Mouse (Mus musculus) heart, adult 8-10 months (tissue): Measurements from ENCODE around the gene Vapa. TPM values are rescaled to one million over a fixed set of nuclear protein-coding genes. Genes with fewer than 3 reads are reported as not detected.
"Not testable (repeated sequence)": the region's sequence is repeated elsewhere in the genome, so short reads cannot be mapped to it uniquely, and the experiment has no call there.

Experiments
- DNase-seq: peaks from one replicate; pipeline ENCODE4 v3.0.0; 2022; ENCODE audit warnings: low spot score
- total RNA-seq, 4 experiments: library from RNA; stranded (reverse); gene quantifications; 2 replicates each; pipeline ENCODE4 v1.2.4; 2022

Gene Vapa
- total RNA-seq = 10 to 100 TPM; 67.8 to 79.9 (median 75.9) TPM

DNA sequence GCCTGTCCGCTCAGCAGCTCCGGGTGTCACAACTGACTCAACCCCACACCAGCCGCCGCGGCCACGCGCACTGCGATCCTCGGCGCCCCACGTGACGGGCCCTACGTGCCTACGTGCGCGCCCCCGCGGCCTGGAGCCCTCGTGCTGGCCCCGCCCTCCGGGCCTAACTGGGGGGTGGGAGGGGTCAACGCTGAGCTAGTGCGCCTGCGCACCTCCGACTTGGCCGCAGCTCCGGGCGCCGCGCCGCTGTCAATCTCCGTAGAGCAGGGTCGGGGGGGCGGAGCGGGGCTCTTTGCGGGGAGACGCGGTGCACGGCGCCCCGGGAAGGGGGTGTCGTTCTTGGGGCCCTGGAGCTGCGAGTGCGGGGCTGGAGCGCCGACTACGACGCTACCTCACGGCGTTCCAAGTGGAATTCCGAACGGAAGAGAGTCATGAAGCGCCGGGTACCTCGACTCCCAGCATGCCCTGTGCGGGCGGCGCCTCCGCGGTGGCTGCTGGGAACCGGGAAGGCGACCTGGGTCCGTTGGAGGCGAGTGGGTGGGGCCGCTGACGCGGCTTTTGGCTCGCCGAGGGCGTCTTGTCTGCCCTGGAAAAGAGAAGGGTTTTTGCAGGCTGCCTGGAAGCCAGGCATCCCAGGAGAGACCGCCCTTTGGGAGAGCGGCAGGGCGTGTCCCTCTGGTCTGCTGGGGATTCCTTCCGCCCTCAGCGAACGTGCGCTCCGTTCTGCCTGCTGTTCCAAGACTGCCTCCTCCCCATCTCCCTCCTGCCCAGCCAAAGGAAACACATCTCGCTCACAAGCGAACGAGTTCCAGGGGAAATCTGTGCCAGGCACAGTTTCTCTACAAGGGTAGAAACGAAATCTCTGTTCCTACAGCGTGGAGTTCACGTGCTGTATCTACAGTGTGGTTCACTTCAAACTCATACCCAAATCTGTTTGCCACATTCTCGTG lies at the start of gene Vapa:
TSS of gene Vapa (minus strand) at position 93 of the 950 bp plus-strand sequence.
- DNase-seq = peak; percentile 96

DNA sequence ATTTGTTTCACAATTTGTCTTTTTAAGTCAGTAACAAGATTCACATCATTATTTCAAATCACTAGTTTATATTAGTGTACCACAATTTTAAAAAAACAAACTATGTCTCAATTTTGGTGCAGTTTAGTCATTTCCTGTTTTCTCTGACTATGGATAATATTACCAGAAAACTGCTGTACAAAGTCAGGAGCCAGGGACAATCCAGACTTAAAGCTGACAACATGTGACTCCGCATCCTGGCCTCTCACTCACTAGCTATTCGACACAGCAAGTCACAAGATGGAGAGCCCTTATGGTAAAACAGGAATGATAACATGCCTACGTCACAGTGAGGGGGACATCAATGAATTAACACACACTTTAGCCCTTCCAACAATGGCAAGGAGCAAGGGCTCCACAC lies 49.3 kb upstream of the Vapa start:
- DNase-seq = no peak

DNA sequence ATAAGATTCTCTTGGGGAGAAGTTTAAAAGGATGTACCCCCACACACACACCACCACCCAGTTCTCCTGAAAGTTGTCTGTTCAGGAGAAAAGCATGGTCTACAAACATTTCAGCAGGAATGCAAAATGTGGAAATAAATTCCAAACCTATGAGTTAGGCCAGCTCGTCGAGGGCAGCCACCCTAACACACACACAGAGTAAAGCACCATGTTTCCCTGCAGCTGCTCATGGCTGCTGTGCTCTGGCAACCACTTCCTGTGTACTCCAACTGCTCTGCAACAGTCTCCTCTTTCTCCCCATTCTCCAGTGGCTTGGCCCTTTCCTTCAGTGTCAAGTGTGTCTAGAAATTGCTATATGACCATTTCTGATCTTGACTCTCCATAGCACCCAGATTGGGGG lies 45.1 kb upstream of the Vapa start:
- DNase-seq = no peak

DNA sequence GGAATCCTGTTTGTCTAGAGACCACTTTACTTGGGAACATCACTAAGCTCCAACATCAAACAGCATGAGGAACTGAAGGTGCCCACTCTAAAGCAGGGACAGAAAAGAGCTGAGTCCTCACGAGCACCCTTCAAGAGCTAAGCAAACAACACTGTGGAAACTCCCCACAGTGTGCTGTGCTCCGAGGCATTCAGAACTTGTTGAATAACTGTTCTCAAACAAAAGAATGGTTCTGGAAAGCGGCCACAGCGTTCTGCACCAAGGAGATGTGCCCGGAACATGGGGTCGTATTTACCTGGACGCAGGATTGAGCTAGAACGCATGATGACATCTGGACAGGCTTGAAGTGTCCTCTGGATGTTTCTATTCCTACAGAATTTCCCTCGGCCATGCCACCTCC lies 44.6 kb upstream of the Vapa start:
- DNase-seq = no peak

DNA sequence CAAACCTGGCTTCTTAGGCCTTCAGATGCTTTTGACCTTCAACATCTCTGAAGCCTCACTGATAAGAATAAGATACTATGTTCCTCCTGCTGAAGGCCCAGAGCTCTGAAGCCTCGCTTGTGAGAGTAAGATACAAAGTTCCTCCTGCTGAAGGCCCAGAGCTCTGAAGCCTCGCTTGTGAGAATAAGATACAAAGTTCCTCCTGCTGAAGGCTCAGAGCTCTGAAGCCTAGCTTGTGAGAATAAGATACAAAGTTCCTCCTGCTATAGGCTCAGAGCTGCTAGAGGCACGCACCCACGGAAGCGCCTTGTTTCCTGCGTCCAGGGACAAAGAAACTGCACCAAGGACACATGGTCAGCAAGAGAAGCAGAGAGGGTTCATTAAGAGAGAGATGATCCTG lies 43.4 kb upstream of the Vapa start:
- DNase-seq = no peak

DNA sequence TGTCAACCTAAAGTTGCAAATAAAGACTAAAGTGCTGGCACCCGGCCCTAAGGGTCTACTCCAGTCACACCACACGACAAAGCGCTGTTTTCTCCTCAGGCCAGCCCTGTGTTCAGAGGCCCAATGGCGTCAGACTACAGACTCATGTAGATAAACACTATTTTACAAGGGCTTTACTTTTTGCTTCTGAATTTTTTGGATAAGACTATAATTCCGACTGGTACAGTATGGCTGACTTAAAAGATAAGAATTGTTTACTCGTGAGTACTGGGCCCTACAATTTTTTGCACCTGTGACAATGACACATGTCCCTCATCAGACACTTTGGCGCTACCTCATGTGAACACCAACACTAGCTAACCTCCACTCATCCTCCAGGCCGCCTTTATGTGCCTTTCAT lies 42.7 kb upstream of the Vapa start:
- no peak for DNase-seq

DNA sequence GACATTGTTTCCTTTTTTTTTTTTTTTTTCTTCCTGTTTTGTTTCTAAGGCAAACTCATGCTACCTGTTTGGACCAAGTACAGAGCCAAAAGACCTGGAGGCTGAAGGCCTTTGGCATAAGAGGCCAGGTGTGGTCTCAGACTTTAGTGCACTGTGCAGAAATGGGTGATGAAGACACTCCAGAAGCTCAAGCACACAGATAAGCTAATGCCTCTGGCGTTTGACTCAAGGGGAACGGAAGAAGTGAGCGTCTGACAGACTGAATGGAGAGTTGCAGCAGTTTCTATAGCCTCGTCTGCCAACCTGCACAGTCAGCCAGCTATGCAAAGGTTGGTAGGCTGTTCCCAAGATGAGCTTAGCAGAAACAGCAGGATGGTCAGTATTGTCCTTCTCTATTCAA lies 42.3 kb upstream of the Vapa start:
- no peak for DNase-seq

DNA sequence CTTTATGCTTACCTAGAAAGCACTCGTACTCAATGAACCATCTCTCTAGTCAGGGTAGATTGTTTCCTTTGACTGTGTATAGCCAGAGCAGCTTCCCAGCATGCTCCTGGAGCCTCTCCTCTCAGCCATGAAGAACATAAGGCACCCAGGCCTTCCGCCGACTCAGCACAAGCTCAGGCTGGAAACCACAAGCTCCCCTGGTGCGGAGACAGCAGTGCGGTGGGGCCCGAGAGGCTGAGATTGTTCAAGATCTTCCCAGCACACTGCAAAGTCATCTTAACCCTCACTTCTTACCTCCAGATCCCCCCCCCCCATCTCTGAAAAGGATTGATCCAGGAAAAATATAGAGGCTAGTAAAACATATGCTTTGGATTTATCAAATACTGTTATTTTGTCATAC lies 37.2 kb upstream of the Vapa start:
- no peak for DNase-seq

DNA sequence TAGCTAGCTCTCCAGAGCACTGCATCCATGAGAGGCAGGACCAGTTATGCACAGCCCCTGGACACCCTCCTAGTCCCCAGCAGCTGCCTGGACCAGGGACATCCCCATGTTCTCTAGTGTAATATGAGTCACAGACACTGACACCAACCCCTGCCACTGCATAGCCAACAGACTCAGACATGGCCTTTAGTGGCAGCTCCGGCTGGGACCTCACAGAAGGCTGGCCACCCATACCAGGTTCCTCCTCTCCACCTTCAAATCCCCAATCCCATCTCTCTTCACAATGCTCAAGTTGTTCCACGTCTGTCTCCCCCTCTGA lies 35.8 kb upstream of the Vapa start:
- no peak for DNase-seq

DNA sequence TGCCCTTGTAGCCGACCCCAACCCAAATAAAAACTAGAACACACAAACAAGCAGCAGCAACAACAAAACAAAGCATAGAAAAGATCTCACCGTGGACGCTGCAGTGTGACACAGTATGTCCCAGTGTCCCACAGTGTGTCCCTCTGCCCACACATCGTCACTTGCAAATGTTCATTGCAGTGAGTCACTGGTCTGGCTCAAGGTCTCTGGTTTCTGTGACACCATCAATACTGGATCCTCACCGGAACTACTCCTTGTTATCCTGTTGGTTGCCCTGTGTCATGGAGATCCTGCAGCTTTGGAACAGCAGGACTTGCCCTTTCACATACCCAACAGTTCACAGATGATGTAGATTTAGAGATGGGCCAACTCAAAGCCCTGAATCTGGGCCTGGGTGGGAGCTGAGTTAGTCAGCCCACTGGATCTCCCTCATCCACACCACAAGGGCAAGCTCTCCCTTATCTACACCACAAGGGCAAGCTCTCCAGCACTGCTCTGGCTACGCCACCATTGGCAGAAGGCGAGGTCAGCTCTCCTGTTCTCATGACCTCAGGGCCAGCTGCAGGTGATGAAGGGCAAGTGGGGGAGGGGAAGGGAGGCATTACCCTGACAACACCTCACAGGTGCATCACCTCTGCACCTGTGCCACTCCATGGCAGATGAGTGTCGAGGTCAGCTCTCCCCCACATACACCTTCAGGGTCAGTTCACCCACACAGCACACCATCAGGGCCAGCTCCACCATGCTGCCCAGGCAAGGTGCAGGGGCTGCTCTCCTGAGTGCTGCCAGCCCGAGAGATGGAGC lies 35.2 kb upstream of the Vapa start:
- DNase-seq = no peak

DNA sequence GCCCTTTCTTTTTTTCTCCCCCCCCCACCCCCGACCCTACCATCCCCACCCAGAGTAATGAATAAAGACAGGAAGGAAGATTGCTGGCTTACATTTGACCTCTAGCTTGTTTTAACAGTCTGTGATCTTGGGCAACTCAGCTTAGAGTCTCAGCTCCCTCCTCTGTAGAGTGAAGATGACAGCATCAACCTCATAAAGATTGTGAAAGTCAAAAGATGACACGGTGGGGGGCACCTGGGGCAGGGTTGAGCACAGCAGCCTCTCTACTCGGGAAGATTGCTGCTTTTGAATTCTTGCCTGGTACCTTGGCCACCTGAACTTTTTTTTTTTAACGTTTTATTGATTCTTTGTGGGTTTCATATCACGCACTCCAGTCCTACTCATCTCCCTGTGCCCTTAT lies 34.6 kb upstream of the Vapa start:
- DNase-seq = no peak

DNA sequence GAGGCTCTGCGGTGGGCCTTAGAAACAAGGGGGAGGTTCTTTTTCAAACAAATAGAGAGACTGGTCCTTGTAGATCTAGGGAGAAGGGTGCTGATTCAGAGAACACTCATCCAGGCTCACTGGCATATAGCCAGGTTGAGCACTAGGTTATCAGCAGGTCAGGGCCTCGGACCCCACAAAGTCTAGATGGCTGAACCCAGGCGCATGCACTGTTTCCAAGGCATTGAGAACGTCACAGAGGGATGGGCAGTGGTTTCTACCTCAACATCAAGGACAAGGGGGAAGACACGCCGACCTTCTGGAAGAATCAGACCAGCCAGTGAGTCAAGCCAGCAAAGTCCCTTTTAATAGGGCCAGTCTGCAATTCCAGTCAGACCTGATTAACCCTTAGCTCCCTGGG lies 33.9 kb upstream of the Vapa start:
- no peak for DNase-seq

DNA sequence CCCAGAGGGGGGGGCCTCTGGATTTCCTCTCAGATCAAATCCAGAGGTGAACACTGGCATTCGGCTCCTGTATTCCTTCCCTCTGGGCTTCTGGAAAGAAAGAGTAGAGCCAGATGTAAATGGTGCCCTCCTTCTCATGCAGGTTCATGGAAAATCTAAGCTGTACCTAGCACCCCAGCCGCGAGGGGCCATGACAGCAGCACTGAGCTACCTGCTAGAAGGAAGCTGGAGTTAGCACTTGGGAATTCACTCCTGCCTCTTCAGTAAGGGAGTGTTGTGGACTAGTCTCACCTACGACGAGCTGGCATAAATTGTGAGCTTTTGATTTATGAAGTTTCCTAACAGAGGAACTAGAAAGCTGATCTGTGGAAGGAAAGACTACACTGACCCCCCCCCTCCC lies 30.2 kb upstream of the Vapa start:
- DNase-seq = no peak

DNA sequence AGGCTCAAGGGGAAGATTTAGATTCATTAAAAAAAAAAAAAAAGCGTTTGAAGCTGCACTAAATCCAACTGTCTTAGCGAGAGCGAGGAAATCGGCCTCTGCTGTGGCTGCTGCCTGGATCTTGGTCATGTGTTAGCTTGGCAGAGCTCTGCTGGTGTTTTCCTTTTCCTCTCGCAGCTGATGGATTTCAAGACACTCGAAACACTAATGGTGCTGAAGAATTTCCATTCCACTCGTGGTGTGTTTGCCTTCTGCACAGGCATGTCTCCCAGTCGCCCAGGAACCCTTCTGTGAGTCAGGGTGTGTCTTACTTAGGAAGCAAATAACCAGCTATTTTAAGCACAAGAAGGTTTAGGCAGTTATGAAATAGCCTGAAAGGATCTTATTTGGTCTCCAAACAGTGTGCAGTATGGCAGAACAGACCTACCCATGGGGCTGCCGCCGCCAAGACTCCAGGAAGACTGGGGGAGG lies 29.7 kb upstream of the Vapa start:
- peak; percentile 26 for DNase-seq

DNA sequence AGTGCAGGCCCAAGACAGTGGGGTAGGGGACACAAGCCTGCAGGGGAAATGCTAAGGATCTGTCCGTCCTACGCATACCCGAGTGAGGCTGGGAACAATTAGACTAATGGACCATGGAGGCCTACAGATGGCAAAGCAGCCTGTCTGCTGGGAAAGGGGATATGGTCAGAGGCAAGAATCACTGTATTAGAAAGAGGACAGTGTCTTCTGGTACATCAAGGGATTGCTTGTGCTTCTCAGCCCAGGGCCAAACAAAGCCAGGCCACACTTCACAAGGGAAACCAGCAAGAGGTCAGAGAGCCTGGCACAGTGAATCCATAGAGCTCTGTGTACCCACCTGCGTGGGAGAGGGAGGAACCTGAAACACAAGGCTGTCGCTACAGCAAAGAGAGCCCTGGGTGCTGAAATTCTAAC lies 29.2 kb upstream of the Vapa start:
- DNase-seq = no peak

DNA sequence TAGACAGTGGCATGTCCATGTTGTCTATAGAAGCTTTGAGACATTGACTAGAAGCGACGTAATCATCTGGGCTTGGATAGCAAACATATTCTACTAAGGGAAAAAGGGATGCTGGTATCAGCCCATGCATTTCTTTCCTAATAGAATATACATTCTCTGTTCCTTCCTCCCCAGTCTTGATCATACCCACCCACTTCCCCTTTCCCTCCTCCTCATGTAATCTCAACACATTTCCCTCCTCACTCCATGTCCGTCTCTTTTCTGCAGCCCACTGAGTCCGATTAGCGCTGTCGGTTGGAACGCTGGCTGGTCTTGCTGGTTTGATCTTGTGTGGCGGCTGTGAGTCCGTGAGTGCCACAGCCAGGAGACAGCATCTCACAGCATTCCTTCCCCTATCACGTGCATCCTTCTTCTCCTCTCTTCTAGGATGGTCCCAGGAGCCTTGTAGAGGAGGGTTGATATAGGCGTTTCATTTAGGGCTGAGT lies 28.4 kb upstream of the Vapa start, which contains the start of gene Txndc2:
TSS of gene Txndc2 (minus strand) at position 435 of the 485 bp plus-strand sequence.
- no peak for DNase-seq

DNA sequence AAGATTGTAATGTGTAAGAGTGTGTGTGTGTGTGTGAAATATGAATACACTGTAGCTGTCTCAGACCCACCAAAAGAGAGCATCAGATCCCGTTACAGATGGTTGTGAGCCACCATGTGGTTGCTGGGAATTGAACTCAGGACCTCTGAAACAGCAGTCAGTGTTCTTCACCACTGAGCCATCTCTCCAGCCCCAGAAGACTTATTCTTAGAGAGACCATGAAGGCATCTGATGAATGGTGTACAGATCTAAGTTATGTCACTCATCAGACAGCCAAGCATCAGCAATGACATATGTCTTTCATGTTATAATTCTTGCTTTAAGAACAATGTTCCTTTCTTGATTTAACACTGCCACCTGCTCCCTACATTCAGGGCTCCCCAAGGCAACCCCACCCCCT lies 25.8 kb upstream of the Vapa start:
- no peak for DNase-seq

DNA sequence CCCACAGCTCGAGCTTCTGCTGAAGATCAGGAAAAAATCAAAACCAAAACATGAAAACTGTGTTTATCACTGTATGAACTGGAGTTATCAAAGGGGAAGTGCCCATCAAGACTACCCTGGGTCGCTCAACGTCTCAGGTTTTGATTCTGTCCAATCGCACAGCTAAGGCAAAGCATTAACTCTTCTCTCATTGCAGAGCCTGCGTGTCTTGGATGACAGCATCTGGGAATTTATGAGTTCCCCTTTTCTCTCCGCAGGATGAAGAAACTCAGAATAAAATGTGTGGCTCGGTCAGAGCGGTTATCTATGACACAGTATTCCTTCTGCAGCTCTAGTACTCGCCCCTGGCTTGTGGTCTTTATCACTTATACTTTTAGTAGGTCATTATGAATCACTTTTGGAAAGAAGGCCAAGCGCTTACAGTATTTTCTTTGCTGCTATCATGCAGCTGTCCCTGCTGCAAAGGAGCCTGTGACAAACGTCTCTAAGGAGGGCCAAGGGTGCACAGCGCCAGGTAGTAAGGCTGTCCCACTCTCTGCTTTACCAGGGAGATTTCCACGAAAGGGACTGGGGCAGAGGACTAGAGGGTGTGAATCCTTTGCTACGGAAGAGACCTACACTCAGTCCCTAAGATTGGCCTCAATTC lies 22.5 kb upstream of the Vapa start:
- no peak for DNase-seq

DNA sequence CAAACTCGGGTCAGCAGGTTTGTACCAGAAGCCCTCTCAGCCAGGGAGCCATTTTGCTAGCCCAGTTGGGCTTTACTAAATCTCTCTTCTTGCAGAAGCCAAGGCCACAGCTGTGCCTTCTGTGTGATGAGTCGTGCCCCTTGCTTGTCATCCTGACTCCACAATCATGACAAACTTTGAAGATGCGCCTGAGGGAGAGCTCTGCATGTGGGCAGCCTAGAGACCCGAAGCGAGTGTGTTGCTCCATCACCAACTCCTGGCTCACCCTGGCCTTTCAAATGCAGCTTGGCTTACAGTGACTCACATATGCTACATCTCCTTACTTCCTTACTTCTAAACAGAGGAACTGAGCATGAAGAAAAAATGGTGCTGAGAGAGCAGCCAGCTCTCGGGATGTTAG lies 16.6 kb upstream of the Vapa start:
- no peak for DNase-seq

DNA sequence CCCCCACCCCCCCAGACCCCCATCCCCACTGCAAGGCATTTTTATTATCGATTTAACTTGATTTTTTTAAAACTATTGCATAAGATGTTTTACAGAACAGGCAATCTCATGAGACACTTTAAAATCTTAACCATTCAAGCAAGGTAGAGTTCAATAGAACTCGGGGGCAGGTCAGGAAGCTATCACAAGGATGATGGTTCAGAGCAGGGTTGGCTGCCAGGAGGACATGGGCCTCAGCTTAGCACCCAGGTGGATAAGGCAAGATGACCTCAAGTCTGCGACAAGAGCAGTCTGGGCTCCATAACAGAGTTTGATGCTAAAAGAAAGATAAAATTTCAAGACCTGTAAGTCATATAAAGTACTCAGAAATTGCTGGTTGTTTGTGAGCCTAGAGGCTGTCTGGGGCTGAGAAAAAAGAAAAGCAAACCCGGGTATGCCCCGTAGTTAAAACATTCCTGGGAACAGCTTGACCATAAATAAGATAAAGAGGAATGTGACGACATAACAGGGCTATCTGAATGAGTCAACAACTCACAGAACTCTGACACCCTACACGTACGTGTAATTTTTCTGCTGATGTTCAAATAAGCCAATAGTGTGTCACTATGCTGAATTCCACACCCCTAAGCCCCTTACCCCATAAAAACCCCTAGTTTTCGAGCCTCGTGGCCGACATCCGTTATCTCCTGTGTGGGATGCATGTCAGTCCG lies 15.6 kb upstream of the Vapa start:
- DNase-seq = not testable (repeated sequence)

DNA sequence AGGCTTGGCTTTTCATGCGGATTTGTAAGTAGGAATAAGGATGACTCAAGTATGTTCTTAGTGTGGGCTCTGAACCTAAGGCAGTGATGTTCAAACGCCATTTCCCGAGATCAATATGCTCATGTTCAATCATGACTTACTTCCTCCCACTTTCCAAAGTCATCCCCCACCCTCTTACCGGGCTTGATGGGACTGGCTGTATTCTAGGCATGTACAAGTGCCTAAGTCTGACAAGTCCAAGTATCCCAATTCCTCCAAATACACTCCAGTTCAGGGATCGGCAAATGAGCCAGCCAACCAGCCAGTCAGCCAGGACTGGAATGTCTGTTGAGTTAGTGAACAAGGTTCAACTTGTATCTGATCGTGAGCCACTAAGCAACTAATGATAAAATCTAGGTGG lies 12.9 kb upstream of the Vapa start:
- DNase-seq = no peak
